In genomic region chr2:46441348-46441747, GRCm38 (mm10) we compare ENCODE assay signal across 24 mouse cellular contexts.
DNase-seq lines count a peak whose midpoint lies in the region; ATAC-seq lines count a peak whose summit lies in the region.
"Had no signal": no experiment of that assay in that cellular context is flagged by ENCODE, and none has a peak within 500 bp of the region (broad histone marks: within the 10 kb centered on the region; RNA-seq: fewer than 3 reads in every experiment).

No protein-coding gene starts in this region.

- H3K4me1 ChIP-seq in hindbrain, embryonic 11.5 days (replicated peaks; ENCODE audit: control insufficient read depth, insufficient read depth, low read length) = no peaks in the 10 kb centered on the region
- H3K4me1 ChIP-seq: liver, embryonic 13.5 days had no signal

- peak; percentile 21 for DNase-seq in adrenal gland, postnatal 10 days
- no peak for DNase-seq in adrenal gland, postnatal 25 days
- DNase-seq in heart, adult 8-10 months (ENCODE audit: low spot score) = peak; percentile 32
- DNase-seq in heart, postnatal 36 days = no peak
- peak; percentile 5 for DNase-seq in 3T3-L1 (ENCODE audit: low read depth, low spot score)
- DNase-seq in lung, postnatal 14 days = peak; percentile 13
- no peak for DNase-seq in hindbrain, embryonic 11.5 days (ENCODE audit: low spot score)
- no peak for DNase-seq in kidney, adult 9 months
- DNase-seq: cerebellum, adult 18-20 months; cerebellum, postnatal 25 days; forebrain, postnatal 0 days; kidney, adult 8-10 months; kidney, postnatal 36 days; layer of hippocampus, postnatal 36 days; liver, embryonic 13.5 days; retina, postnatal 1 day; right cerebral cortex, postnatal 25 days; thymus, postnatal 36 days had no signal

- H3K9ac ChIP-seq in hindbrain, embryonic 11.5 days (ENCODE audit: low read depth, low read length) = no peak overlapping the region
- H3K9ac ChIP-seq: embryonic facial prominence, embryonic 12.5 days; forebrain, postnatal 0 days; hindbrain, embryonic 13.5 days; limb, embryonic 13.5 days; liver, embryonic 13.5 days; lung, embryonic 15.5 days; midbrain, embryonic 15.5 days; neural tube, embryonic 13.5 days had no signal

- H3K27me3 ChIP-seq in hindbrain, embryonic 11.5 days (ENCODE audit: control insufficient read depth, insufficient read depth, low read length) = no peaks in the 10 kb centered on the region
- H3K27me3 ChIP-seq: embryonic facial prominence, embryonic 12.5 days; hindbrain, embryonic 13.5 days; liver, embryonic 13.5 days; lung, embryonic 15.5 days; midbrain, embryonic 15.5 days; neural tube, embryonic 13.5 days had no signal

- 88% methylated on average over 5 of the region's 5 CpGs for WGBS in hindbrain, embryonic 11.5 days

- no peak overlapping the region for H3K4me2 ChIP-seq in hindbrain, embryonic 11.5 days (replicated peaks; ENCODE audit: low read depth, low read length)
- H3K4me2 ChIP-seq: embryonic facial prominence, embryonic 12.5 days; hindbrain, embryonic 13.5 days; limb, embryonic 13.5 days; liver, embryonic 13.5 days; lung, embryonic 15.5 days; midbrain, embryonic 15.5 days; neural tube, embryonic 13.5 days had no signal

- no peaks in the 10 kb centered on the region for H3K9me3 ChIP-seq in hindbrain, embryonic 11.5 days (ENCODE audit: control insufficient read depth, low read length)
- H3K9me3 ChIP-seq: embryonic facial prominence, embryonic 12.5 days; hindbrain, embryonic 13.5 days; limb, embryonic 13.5 days; liver, embryonic 13.5 days; lung, embryonic 15.5 days; midbrain, embryonic 15.5 days; neural tube, embryonic 13.5 days had no signal

- no peak overlapping the region for H3K27ac ChIP-seq in hindbrain, embryonic 11.5 days (ENCODE audit: low read depth, low read length)
- H3K27ac ChIP-seq: embryonic facial prominence, embryonic 12.5 days; hindbrain, embryonic 13.5 days; limb, embryonic 13.5 days; liver, embryonic 13.5 days; midbrain, embryonic 15.5 days; neural tube, embryonic 13.5 days had no signal

- intact Hi-C loops in heart, postnatal 36 days (cut with DNase I) = loop anchor here (5.0 to 10.0 kb wide), 4 partner anchors 864 to 1867 kb away; partner anchors contain the start of gene Gtdc1

- no peaks in the 10 kb centered on the region for H3K36me3 ChIP-seq in hindbrain, embryonic 11.5 days (ENCODE audit: control insufficient read depth, insufficient read depth, low read length)
- H3K36me3 ChIP-seq: embryonic facial prominence, embryonic 12.5 days; hindbrain, embryonic 13.5 days; limb, embryonic 13.5 days; liver, embryonic 13.5 days; lung, embryonic 15.5 days; midbrain, embryonic 15.5 days; neural tube, embryonic 13.5 days had no signal

- H3K4me3 ChIP-seq in hindbrain, embryonic 11.5 days (ENCODE audit: low read depth, low read length) = no peak overlapping the region
- H3K4me3 ChIP-seq: embryonic facial prominence, embryonic 12.5 days; hindbrain, embryonic 13.5 days; limb, embryonic 13.5 days; liver, embryonic 13.5 days; lung, embryonic 15.5 days; midbrain, embryonic 15.5 days; neural tube, embryonic 13.5 days had no signal

- no peak for ATAC-seq in hindbrain, embryonic 11.5 days (ENCODE audit: low FRiP score)
- ATAC-seq: forebrain, postnatal 0 days; midbrain, embryonic 15.5 days had no signal

Comparison
In these comparisons a context has a peak if more than half of its experiments do, and no peak if none do; other contexts are left out.
1. DNase-seq: peak in adrenal gland, postnatal 10 days (single experiment), heart, adult 8-10 months (single experiment), 3T3-L1 (single experiment) and lung, postnatal 14 days (single experiment); none in adrenal gland, postnatal 25 days (single experiment), heart, postnatal 36 days (0 of 2), hindbrain, embryonic 11.5 days (single experiment) and kidney, adult 9 months (single experiment).